Mouse (Mus musculus) MEL (cell line): ENCODE measurements around the gene Meaf6.

Experiments used
- BHLHE40 ChIP-seq: IDR thresholded peaks from 2 replicates; pipeline ENCODE4 v1.6.1; 2012; ENCODE audit warnings: low read depth, mild to moderate bottlenecking, inconsistent platforms, low read length, improper control_type of control experiment, borderline replicate concordance
- CHD1 ChIP-seq: IDR thresholded peaks from 2 replicates; pipeline ENCODE4 v1.6.1; 2012; ENCODE audit warnings: low read depth, mild to moderate bottlenecking, inconsistent platforms, low read length, improper control_type of control experiment
- CTCF ChIP-seq, 3 experiments: IDR thresholded peaks in 2 of 3; conservative IDR thresholded peaks in 1 of 3; 2 replicates each; pipeline ENCODE4 v1.5.1; 2011 to 2012; ENCODE audit warnings: low read length in 3 of 3, low read depth in 2 of 3, mild to moderate bottlenecking in 2 of 3, improper control_type of control experiment in 1 of 3, inconsistent platforms in 1 of 3, mixed read lengths in 1 of 3, moderate library complexity in 1 of 3; ENCODE audit not compliant: control insufficient read depth in 1 of 3, insufficient read depth in 1 of 3, poor library complexity in 1 of 3, severe bottlenecking in 1 of 3
- E2F4 ChIP-seq: IDR thresholded peaks from 2 replicates; pipeline ENCODE4 v1.6.1; 2011; ENCODE audit warnings: low read depth, low read length, improper control_type of control experiment, borderline replicate concordance
- ELF1 ChIP-seq: IDR thresholded peaks from 2 replicates; pipeline ENCODE4 v1.6.1; 2014; ENCODE audit warnings: low read depth, mild to moderate bottlenecking, inconsistent platforms, low read length, improper control_type of control experiment, moderate library complexity
- EP300 ChIP-seq, 2 experiments: IDR thresholded peaks; 2 replicates each; pipeline ENCODE4 v1.6.1; 2011; ENCODE audit warnings: improper control_type of control experiment in 2 of 2, low read length in 2 of 2, low read depth in 1 of 2, mild to moderate bottlenecking in 1 of 2
- MAX ChIP-seq: IDR thresholded peaks from 2 replicates; pipeline ENCODE4 v1.6.1; 2011; ENCODE audit warnings: low read length, improper control_type of control experiment
- NELFE ChIP-seq: IDR thresholded peaks from 2 replicates; pipeline ENCODE4 v1.6.1; 2011; ENCODE audit warnings: low read depth, low read length, improper control_type of control experiment
- POLR2A ChIP-seq, 2 experiments: IDR thresholded peaks; 2 replicates each; pipeline ENCODE4 v1.6.1; 2011 to 2012; ENCODE audit warnings: low read length in 2 of 2, mild to moderate bottlenecking in 2 of 2, control low read depth in 1 of 2, improper control_type of control experiment in 1 of 2, low read depth in 1 of 2, moderate library complexity in 1 of 2; ENCODE audit not compliant: control insufficient read depth in 1 of 2, insufficient read depth in 1 of 2, poor library complexity in 1 of 2
- RAD21 ChIP-seq: IDR thresholded peaks from 2 replicates; pipeline ENCODE4 v1.6.1; 2011; ENCODE audit warnings: mild to moderate bottlenecking, low read depth, low read length, improper control_type of control experiment
- SIN3A ChIP-seq: IDR thresholded peaks from 2 replicates; pipeline ENCODE4 v1.6.1; 2012; ENCODE audit warnings: low read length, improper control_type of control experiment, inconsistent platforms
- TAL1 ChIP-seq: IDR thresholded peaks from 2 replicates; pipeline ENCODE4 v1.6.1; 2012; ENCODE audit warnings: mild to moderate bottlenecking, inconsistent platforms, low read length, moderate library complexity, mixed read lengths
- UBTF ChIP-seq: IDR thresholded peaks from 2 replicates; pipeline ENCODE4 v1.6.1; 2012; ENCODE audit warnings: low read depth, mild to moderate bottlenecking, inconsistent platforms, low read length, improper control_type of control experiment, moderate library complexity, borderline replicate concordance; ENCODE audit not compliant: insufficient read depth
- ZC3H11A ChIP-seq: IDR thresholded peaks from 2 replicates; pipeline ENCODE4 v1.6.1; 2012; ENCODE audit warnings: low read depth, mild to moderate bottlenecking, inconsistent platforms, low read length, improper control_type of control experiment

GRCm38 (mm10) chr4:125114638-125115037 is 29.7 kb downstream of the Meaf6 start:
- TF ChIP-seq POLR2A (IDR thresholded peaks at IDR 0.05; ENCODE audit: control insufficient read depth in 1 of 2, insufficient read depth in 1 of 2, low read depth in 1 of 2, low read length in 2 of 2, poor library complexity in 1 of 2) (no peak), SIN3A (peak; percentile 46; the same call in 1 of the 2 replicates), TAL1 (no peak), CTCF (IDR thresholded peaks at IDR 0.05 in 2 of 3, conservative IDR thresholded peaks at IDR 0.05 in 1 of 3; ENCODE audit: control insufficient read depth in 1 of 3, insufficient read depth in 1 of 3, low read depth in 2 of 3, low read length in 3 of 3, poor library complexity in 1 of 3, severe bottlenecking in 1 of 3) (peak; percentile 80 to 92 (median 83)), CHD1 (no peak), UBTF (no peak), EP300 (IDR thresholded peaks at IDR 0.05; ENCODE audit: low read depth in 1 of 2, low read length in 2 of 2) (no peak), RAD21 (peak; percentile 65), BHLHE40 (0 out of 2 replicates have a peak, but pooled peaks have one; percentile 26), ELF1 (no peak), NELFE (no peak), MAX (peak; percentile 47), E2F4 (no peak), ZC3H11A (peak; percentile 41; the same call in 1 of the 2 replicates)
